Mouse (Mus musculus) frontal cortex, postnatal 10 days (tissue): ENCODE data around the gene Cog2.

ENCODE experiments used
- DNase-seq, 2 experiments: peaks; one replicate each; pipeline ENCODE4 v3.0.0; 2022; ENCODE audit warnings: low spot score in 2 of 2, mixed read lengths in 1 of 2

The Cog2 gene

GRCm38 (mm10) chr8:124569593-124569992 lies 49.0 kb downstream of the Cog2 start, which contains the start of gene Agt:
Agt (minus strand) TSS chr8:124569706.
- DNase-seq = no peak

DNA sequence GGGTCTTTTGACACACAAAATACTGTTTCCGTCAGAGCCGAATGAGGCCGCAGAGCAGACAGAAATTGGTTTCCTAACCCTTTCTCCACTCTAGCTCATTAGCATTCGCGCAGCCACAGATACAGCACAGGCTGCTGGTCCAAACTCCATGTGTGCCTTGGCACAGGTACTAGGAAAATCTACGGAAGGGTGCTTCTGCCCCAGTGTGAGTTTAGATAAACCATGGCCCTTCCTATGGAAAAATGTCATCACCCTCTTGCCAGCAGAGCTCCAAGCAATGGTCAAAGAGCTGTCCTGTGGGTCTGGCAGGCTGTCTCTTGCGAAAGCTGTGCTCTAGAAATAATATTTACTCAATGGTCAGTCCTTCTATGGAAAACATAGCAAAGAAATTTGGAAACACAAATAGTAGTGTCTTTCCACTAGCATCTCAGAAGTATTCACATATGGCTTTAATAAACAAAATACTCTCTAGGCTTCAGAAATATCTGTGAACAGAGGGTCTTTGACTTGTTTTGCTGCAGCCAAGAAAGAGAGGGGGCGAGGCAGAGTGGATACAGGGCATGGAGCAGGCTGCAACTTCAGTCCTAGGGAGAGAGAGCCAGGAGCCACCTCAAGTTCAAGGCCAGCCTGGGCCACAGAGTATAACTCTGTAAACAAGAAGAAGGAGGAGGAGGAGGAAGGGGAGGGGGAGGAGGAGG lies 51.3 kb downstream of the Cog2 start:
- DNase-seq = no peak

DNA sequence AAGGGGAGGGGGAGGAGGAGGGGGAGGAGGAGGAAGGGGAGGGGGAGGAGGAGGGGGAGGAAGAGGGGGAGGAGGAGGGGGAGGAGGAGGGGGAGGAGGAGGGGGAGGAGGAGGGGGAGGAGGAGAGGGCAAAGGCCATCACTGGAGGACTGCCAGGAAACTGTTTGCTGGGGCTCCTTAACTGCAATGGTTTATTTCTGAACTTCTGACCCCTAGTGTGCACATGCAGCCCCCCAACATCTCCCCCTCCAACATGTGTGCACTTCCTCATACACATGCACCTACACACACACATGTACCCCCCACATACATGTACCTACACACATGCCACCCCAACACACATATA lies 51.8 kb downstream of the Cog2 start:
- DNase-seq = no peak

GRCm38 (mm10) chr8:124573552-124574340 lies 53.2 kb downstream of the Cog2 start:
- peak; percentile 76 to 84 for DNase-seq

GRCm38 (mm10) chr8:124575811-124576210 lies 55.2 kb downstream of the Cog2 start, which contains the start of gene Capn9:
Capn9 (plus strand) TSS chr8:124576111.
- DNase-seq = no peak

GRCm38 (mm10) chr8:124576751-124577150 lies 56.2 kb downstream of the Cog2 start:
- DNase-seq = no peak

DNA sequence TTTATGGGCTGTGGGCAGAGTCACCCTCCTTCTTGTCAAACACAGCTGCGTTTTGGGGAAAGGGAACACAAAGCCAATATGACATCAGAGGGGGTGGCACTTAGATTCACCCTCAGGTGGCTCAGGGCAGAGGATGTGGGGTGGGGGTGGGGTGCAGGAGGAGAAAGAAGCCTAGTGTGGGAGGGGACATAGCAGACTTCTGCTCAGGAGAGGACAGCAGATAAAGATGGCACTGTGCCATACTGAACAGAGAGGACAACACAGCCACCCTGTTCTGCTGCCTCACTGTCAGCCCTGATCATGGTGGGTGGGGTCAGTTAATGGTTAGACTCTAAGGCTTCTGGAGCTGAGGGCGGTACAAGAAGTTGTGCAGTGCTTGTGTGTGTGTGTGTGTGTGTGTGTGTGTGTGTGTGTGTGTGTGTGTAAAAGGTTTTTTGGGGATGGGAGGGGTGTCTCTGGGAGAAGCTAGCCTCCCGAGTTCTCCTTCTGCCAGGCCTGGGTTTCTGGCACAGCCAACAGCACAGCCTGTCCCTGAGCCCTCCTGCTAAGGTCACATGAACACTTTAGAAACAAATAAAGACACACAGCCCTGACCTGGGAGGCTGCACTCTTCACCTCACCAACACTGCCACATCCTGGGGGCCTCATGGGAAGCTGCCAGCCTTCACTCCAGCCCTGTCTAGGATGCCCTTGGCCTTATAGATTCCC lies 65.3 kb downstream of the Cog2 start:
- DNase-seq = no peak

DNA sequence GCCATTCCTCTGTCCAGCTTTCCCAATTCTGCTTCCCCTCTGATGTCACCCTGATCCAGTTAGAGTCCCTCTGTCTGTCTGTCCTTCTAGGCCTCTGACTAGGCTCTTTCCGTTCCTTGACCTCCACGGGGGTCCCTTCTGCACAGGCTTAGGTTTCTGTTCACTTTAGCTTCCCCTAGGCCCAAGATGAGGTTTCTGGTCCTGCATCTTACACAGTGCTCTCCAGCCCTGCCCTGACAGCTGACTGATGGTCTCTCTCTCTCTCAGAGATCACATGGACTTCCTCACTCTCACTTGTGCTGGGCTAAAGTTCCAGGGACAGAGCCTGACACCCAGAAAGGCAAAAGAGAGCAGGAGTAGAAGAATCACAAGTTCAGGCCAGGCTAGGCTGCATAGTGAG lies 66.0 kb downstream of the Cog2 start:
- DNase-seq = no peak

DNA sequence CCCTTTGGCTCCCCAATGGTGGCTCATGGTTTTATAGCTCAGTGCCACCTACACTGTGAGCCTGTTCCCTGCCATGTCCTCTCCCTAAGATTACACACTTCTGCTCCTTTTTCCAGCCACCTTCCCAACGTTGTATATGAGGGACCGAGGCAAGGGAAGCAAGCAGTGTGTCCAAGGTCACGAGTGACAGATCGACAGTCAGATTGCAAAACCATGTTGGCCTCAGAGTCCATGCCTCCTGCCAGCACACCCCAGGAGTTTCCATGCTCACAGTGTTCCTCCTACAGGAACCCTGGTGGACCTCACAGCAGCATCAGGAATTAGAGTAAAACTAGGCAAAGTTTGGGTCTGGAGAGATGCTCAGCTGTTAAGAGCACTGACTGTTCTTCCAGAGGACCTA lies 68.8 kb downstream of the Cog2 start:
- no peak for DNase-seq
